Mouse (Mus musculus): ENCODE data around the gene Tppp3. TPM values are rescaled to one million over a fixed set of nuclear protein-coding genes. Genes with fewer than 3 reads are reported as not detected.

The Tppp3 gene
- total and polyA plus RNA-seq, 2 experiments: 0.65 to 0.80 TPM

GRCm38 (mm10) chr8:105466246-105466645 lies 5.1 kb downstream of the Tppp3 start:
- no peaks in the 10 kb centered on the region for H3K4me1 ChIP-seq (ENCODE audit: control insufficient read depth, insufficient read depth, low read length)
- H3K27me3 ChIP-seq (ENCODE audit: control insufficient read depth, insufficient read depth, low read length): no peaks in the 10 kb centered on the region
- no peak overlapping the region for H3K27ac ChIP-seq (replicated peaks; ENCODE audit: insufficient read depth, low read depth, low read length)
- no peaks in the 10 kb centered on the region for H3K36me3 ChIP-seq (ENCODE audit: control insufficient read depth, insufficient read depth, low read length)
- TF ChIP-seq POLR2A (IDR thresholded peaks at IDR 0.05; ENCODE audit: extremely low read depth, insufficient read depth, low read length) (no peak), CTCF (IDR thresholded peaks at IDR 0.05; ENCODE audit: low read depth, low read length) (no peak)
- DNase-seq (ENCODE audit: extremely low read depth, low read depth, low spot score): no peak
- H3K9ac ChIP-seq (ENCODE audit: low read depth, low read length): no peak overlapping the region
- H3K79me2 ChIP-seq (ENCODE audit: control insufficient read depth, insufficient read depth, low read length): no peaks in the 10 kb centered on the region
- H3K4me3 ChIP-seq (ENCODE audit: insufficient read depth, low read depth, low read length): no peak overlapping the region
- 82% methylated on average over 6 of the region's 6 CpGs for WGBS

- H3K9ac ChIP-seq (ENCODE audit: low read depth, low read length): no peak overlapping the region
- H3K27ac ChIP-seq (replicated peaks; ENCODE audit: insufficient read depth, low read depth, low read length): no peak overlapping the region
- no peak overlapping the region for H3K4me3 ChIP-seq (ENCODE audit: insufficient read depth, low read depth, low read length)
- no peak for TF ChIP-seq CTCF (IDR thresholded peaks at IDR 0.05; ENCODE audit: low read depth, low read length)
- no peak for TF ChIP-seq POLR2A (IDR thresholded peaks at IDR 0.05; ENCODE audit: extremely low read depth, insufficient read depth, low read length)
- no peaks in the 10 kb centered on the region for H3K27me3 ChIP-seq (ENCODE audit: control insufficient read depth, insufficient read depth, low read length)
- H3K4me1 ChIP-seq (ENCODE audit: control insufficient read depth, insufficient read depth, low read length): no peaks in the 10 kb centered on the region
- DNase-seq (ENCODE audit: extremely low read depth, low read depth, low spot score): no peak
- no peaks in the 10 kb centered on the region for H3K36me3 ChIP-seq (ENCODE audit: control insufficient read depth, insufficient read depth, low read length)
- H3K79me2 ChIP-seq (ENCODE audit: control insufficient read depth, insufficient read depth, low read length): no peaks in the 10 kb centered on the region
- WGBS: 85% methylated on average over 7 of the region's 7 CpGs
These were observed 6.7 kb downstream of the Tppp3 start for GRCm38 (mm10) chr8:105464595-105464994.

- TF ChIP-seq CTCF (IDR thresholded peaks at IDR 0.05; ENCODE audit: low read depth, low read length) (no peak), POLR2A (IDR thresholded peaks at IDR 0.05; ENCODE audit: extremely low read depth, insufficient read depth, low read length) (no peak)
- H3K27me3 ChIP-seq (ENCODE audit: control insufficient read depth, insufficient read depth, low read length): no peaks in the 10 kb centered on the region
- no peak overlapping the region for H3K9ac ChIP-seq (ENCODE audit: low read depth, low read length)
- H3K4me1 ChIP-seq (ENCODE audit: control insufficient read depth, insufficient read depth, low read length): no peaks in the 10 kb centered on the region
- no peak for DNase-seq (ENCODE audit: extremely low read depth, low read depth, low spot score)
- no peak overlapping the region for H3K4me3 ChIP-seq (ENCODE audit: insufficient read depth, low read depth, low read length)
- H3K79me2 ChIP-seq (ENCODE audit: control insufficient read depth, insufficient read depth, low read length): no peaks in the 10 kb centered on the region
- H3K36me3 ChIP-seq (ENCODE audit: control insufficient read depth, insufficient read depth, low read length): no peaks in the 10 kb centered on the region
- no peak overlapping the region for H3K27ac ChIP-seq (replicated peaks; ENCODE audit: insufficient read depth, low read depth, low read length)
- 67% methylated on average over 13 of the region's 13 CpGs for WGBS
These were observed 10.1 kb downstream of the Tppp3 start for GRCm38 (mm10) chr8:105461085-105461803.

- Histone ChIP-seq H3K4me1 (ENCODE audit: control insufficient read depth, insufficient read depth, low read length) (no peaks in the 10 kb centered on the region), H3K9ac (ENCODE audit: low read depth, low read length) (no peak overlapping the region), H3K79me2 (ENCODE audit: control insufficient read depth, insufficient read depth, low read length) (no peaks in the 10 kb centered on the region), H3K27me3 (ENCODE audit: control insufficient read depth, insufficient read depth, low read length) (no peaks in the 10 kb centered on the region), H3K27ac (replicated peaks; ENCODE audit: insufficient read depth, low read depth, low read length) (no peak overlapping the region), H3K36me3 (ENCODE audit: control insufficient read depth, insufficient read depth, low read length) (no peaks in the 10 kb centered on the region), H3K4me3 (ENCODE audit: insufficient read depth, low read depth, low read length) (no peak overlapping the region)
- peak; percentile 28 for DNase-seq (ENCODE audit: extremely low read depth, low read depth, low spot score)
- TF ChIP-seq POLR2A (IDR thresholded peaks at IDR 0.05; ENCODE audit: extremely low read depth, insufficient read depth, low read length): no peak
- no peak for TF ChIP-seq CTCF (IDR thresholded peaks at IDR 0.05; ENCODE audit: low read depth, low read length)
- WGBS: 52% methylated on average over 10 of the region's 10 CpGs
These were observed 16.1 kb downstream of the Tppp3 start for GRCm38 (mm10) chr8:105455218-105455617.

DNA sequence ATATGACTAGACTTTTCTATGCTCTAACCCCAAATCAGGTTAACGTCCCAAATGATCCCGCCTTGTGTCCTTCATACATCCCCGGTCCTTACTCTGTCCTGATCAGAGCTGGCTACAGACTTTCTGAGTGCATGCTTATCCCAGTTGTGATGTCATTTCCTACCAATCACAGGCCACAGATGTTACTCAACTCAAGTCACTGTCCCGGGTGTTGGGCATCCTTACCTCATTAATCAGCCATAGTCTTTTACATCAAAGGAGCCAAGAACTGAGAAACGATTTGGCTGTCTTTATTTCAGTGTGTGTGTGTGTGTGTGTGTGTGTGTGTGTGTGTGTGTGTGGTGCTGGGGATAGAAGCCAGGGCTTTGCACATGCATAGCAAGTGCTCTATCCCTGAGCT lies 17.2 kb downstream of the Tppp3 start:
- Histone ChIP-seq H3K4me1 (ENCODE audit: control insufficient read depth, insufficient read depth, low read length) (no peaks in the 10 kb centered on the region), H3K9ac (ENCODE audit: low read depth, low read length) (no peak overlapping the region), H3K27ac (replicated peaks; ENCODE audit: insufficient read depth, low read depth, low read length) (no peak overlapping the region), H3K36me3 (ENCODE audit: control insufficient read depth, insufficient read depth, low read length) (no peaks in the 10 kb centered on the region), H3K4me3 (ENCODE audit: insufficient read depth, low read depth, low read length) (no peak overlapping the region), H3K27me3 (ENCODE audit: control insufficient read depth, insufficient read depth, low read length) (no peaks in the 10 kb centered on the region), H3K79me2 (ENCODE audit: control insufficient read depth, insufficient read depth, low read length) (no peaks in the 10 kb centered on the region)
- no peak for TF ChIP-seq POLR2A (IDR thresholded peaks at IDR 0.05; ENCODE audit: extremely low read depth, insufficient read depth, low read length)
- TF ChIP-seq CTCF (IDR thresholded peaks at IDR 0.05; ENCODE audit: low read depth, low read length): no peak
- DNase-seq (ENCODE audit: extremely low read depth, low read depth, low spot score): no peak
- WGBS: 48% methylated on average over 5 of the region's 5 CpGs

DNA sequence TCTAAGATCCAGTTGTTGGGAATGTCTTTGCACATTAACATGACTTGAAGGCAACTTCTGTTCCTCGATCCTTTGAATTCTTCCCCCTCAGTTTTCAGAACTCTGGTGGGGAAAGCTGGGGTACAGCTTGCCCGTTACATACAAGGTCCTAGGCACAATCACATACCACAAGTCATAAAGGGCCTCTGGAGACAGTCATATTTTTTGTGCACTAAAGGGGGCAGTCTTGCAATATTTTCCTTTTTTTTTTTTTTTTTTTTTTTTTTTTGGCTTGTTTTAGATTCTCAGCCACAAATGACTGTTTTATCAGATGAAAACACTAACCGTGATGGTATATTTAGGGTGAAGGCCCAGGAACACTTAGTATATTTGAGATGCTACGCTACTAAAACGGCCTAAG lies 18.0 kb downstream of the Tppp3 start:
- TF ChIP-seq POLR2A (IDR thresholded peaks at IDR 0.05; ENCODE audit: extremely low read depth, insufficient read depth, low read length): no peak
- no peak overlapping the region for H3K4me3 ChIP-seq (ENCODE audit: insufficient read depth, low read depth, low read length)
- 68% methylated on average over 5 of the region's 5 CpGs for WGBS
- H3K27me3 ChIP-seq (ENCODE audit: control insufficient read depth, insufficient read depth, low read length): no peaks in the 10 kb centered on the region
- H3K27ac ChIP-seq (replicated peaks; ENCODE audit: insufficient read depth, low read depth, low read length): no peak overlapping the region
- no peaks in the 10 kb centered on the region for H3K4me1 ChIP-seq (ENCODE audit: control insufficient read depth, insufficient read depth, low read length)
- no peak for DNase-seq (ENCODE audit: extremely low read depth, low read depth, low spot score)
- no peaks in the 10 kb centered on the region for H3K36me3 ChIP-seq (ENCODE audit: control insufficient read depth, insufficient read depth, low read length)
- no peak overlapping the region for H3K9ac ChIP-seq (ENCODE audit: low read depth, low read length)
- no peaks in the 10 kb centered on the region for H3K79me2 ChIP-seq (ENCODE audit: control insufficient read depth, insufficient read depth, low read length)

All from liver, adult 2 months (tissue).